Mouse (Mus musculus) liver, adult 2 months (tissue): Measurements from ENCODE around the gene Rbfox3. TPM values are rescaled to one million over a fixed set of nuclear protein-coding genes. Genes with fewer than 3 reads are reported as not detected.

Experiments used
- DNase-seq: peaks from one replicate; pipeline ENCODE4 v3.0.0-alpha.2; 2011; ENCODE audit warnings: low read depth, low spot score; ENCODE audit errors: extremely low read depth
- H3K27ac ChIP-seq: fragments of 200-500 bp; replicated peaks from 2 replicates; pipeline ENCODE4 v1.5.1; 2012; ENCODE audit warnings: low read depth, mild to moderate bottlenecking, control low read depth, inconsistent platforms, low read length; ENCODE audit not compliant: insufficient read depth
- H3K27me3 ChIP-seq: fragments of 200-500 bp; 2 replicates; pipeline ENCODE4 v1.6.1; 2012; ENCODE audit warnings: mild to moderate bottlenecking, moderate library complexity, low read length, inconsistent platforms; ENCODE audit not compliant: control insufficient read depth, insufficient read depth
- H3K36me3 ChIP-seq: fragments of 200-500 bp; 2 replicates; pipeline ENCODE4 v1.6.1; 2012; ENCODE audit warnings: low read length, inconsistent platforms; ENCODE audit not compliant: control insufficient read depth, insufficient read depth
- H3K4me1 ChIP-seq: fragments of 200-500 bp; 2 replicates; pipeline ENCODE4 v1.6.1; 2011; ENCODE audit warnings: low read length; ENCODE audit not compliant: control insufficient read depth, insufficient read depth
- H3K4me3 ChIP-seq: fragments of 200-500 bp; 2 replicates; pipeline ENCODE4 v1.5.1; 2011; ENCODE audit warnings: low read depth, mild to moderate bottlenecking, control low read depth, low read length, moderate library complexity; ENCODE audit not compliant: insufficient read depth
- H3K79me2 ChIP-seq: fragments of 200-500 bp; 2 replicates; pipeline ENCODE4 v1.6.1; 2012; ENCODE audit warnings: inconsistent platforms, mild to moderate bottlenecking, low read length, moderate library complexity; ENCODE audit not compliant: control insufficient read depth, insufficient read depth
- H3K9ac ChIP-seq: fragments of 200-500 bp; 2 replicates; pipeline ENCODE4 v1.6.1; 2012; ENCODE audit warnings: low read depth, mild to moderate bottlenecking, control low read depth, inconsistent platforms, low read length
- CTCF ChIP-seq: fragments of 200-500 bp; IDR thresholded peaks from 2 replicates; pipeline ENCODE4 v1.5.1; 2011; ENCODE audit warnings: low read depth, low read length, control low read depth
- POLR2A ChIP-seq: fragments of 200-500 bp; IDR thresholded peaks from 2 replicates; pipeline ENCODE4 v1.6.1; 2011; ENCODE audit warnings: low read length, control low read depth; ENCODE audit not compliant: insufficient read depth; ENCODE audit errors: extremely low read depth
- WGBS: fragments of 180-500 bp; shearing (Covaris S2); methylation state at CpG from one replicate; pipeline ENCODE4 v1.1.7; 2018; 5-methylcytosine and 5-hydroxymethylcytosine counted together
- polyA plus RNA-seq: library from polyadenylated mRNA; depleted of rRNA; stranded (reverse); fragments of >200 nt; gene quantifications from 2 replicates; pipeline ENCODE4 v1.2.3, GENCODE M21; 2012
- total RNA-seq: library from RNA; depleted of rRNA; stranded (reverse); fragments of >200 nt; gene quantifications from 2 replicates; pipeline ENCODE4 v1.2.3, GENCODE M21; 2014

The Rbfox3 gene
- total and polyA plus RNA-seq, 2 experiments, result 0.28 to 0.44 TPM

- WGBS, result 49% methylated on average over 7 of the region's 7 CpGs
- Histone ChIP-seq H3K36me3 (no peaks in the 10 kb centered on the region), H3K27ac (no peak overlapping the region), H3K4me1 (peaks cover 7% of the 10 kb centered on the region; the same call in 1 of the 2 replicates), H3K9ac (no peak overlapping the region), H3K27me3 (no peaks in the 10 kb centered on the region), H3K79me2 (no peaks in the 10 kb centered on the region), H3K4me3 (no peak overlapping the region)
- no peak for DNase-seq
- TF ChIP-seq POLR2A (no peak), CTCF (no peak)
Observed at GRCm38 (mm10) chr11:118751879-118752616, 159.3 kb downstream of the Rbfox3 start.

- DNase-seq, result no peak
- Histone ChIP-seq H3K27ac (no peak overlapping the region), H3K27me3 (no peaks in the 10 kb centered on the region), H3K4me3 (no peak overlapping the region), H3K9ac (no peak overlapping the region), H3K36me3 (no peaks in the 10 kb centered on the region), H3K79me2 (no peaks in the 10 kb centered on the region), H3K4me1 (peaks cover 7% of the 10 kb centered on the region; the same call in 1 of the 2 replicates)
- TF ChIP-seq CTCF (no peak), POLR2A (no peak)
- 59% methylated on average over 11 of the region's 11 CpGs for WGBS
Observed at GRCm38 (mm10) chr11:118750745-118751330, 160.6 kb downstream of the Rbfox3 start.

GRCm38 (mm10) chr11:118749541-118749940 is 161.9 kb downstream of the Rbfox3 start:
- Histone ChIP-seq H3K4me1 (peaks cover 7% of the 10 kb centered on the region; the same call in 1 of the 2 replicates), H3K9ac (no peak overlapping the region), H3K27ac (no peak overlapping the region), H3K27me3 (no peaks in the 10 kb centered on the region), H3K79me2 (no peaks in the 10 kb centered on the region), H3K36me3 (no peaks in the 10 kb centered on the region), H3K4me3 (no peak overlapping the region)
- no peak for TF ChIP-seq POLR2A
- no peak for TF ChIP-seq CTCF
- WGBS, result 17% methylated on average over 1 of the region's 1 CpGs
- peak; percentile 93 for DNase-seq

GRCm38 (mm10) chr11:118748622-118749021 is 162.8 kb downstream of the Rbfox3 start:
- no peaks in the 10 kb centered on the region for H3K79me2 ChIP-seq
- TF ChIP-seq CTCF (no peak), POLR2A (no peak)
- no peak overlapping the region for H3K4me3 ChIP-seq
- H3K27ac ChIP-seq, result no peak overlapping the region
- H3K4me1 ChIP-seq, result peaks cover 7% of the 10 kb centered on the region; the same call in 1 of the 2 replicates
- peak; percentile 77 for DNase-seq
- no peaks in the 10 kb centered on the region for H3K27me3 ChIP-seq
- H3K9ac ChIP-seq, result no peak overlapping the region
- H3K36me3 ChIP-seq, result no peaks in the 10 kb centered on the region
- WGBS, result 26% methylated on average over 10 of the region's 10 CpGs

- Histone ChIP-seq H3K27me3 (no peaks in the 10 kb centered on the region), H3K79me2 (no peaks in the 10 kb centered on the region), H3K4me1 (peaks cover 7% of the 10 kb centered on the region; the same call in 1 of the 2 replicates), H3K36me3 (no peaks in the 10 kb centered on the region), H3K27ac (no peak overlapping the region), H3K4me3 (no peak overlapping the region), H3K9ac (no peak overlapping the region)
- no peak for TF ChIP-seq POLR2A
- no peak for TF ChIP-seq CTCF
- no peak for DNase-seq
Observed at GRCm38 (mm10) chr11:118745279-118745678, 166.1 kb downstream of the Rbfox3 start.

GRCm38 (mm10) chr11:118744782-118745181 is 166.6 kb downstream of the Rbfox3 start:
- Histone ChIP-seq H3K4me3 (no peak overlapping the region), H3K27ac (no peak overlapping the region), H3K27me3 (no peaks in the 10 kb centered on the region), H3K36me3 (no peaks in the 10 kb centered on the region), H3K4me1 (peaks cover 7% of the 10 kb centered on the region; the same call in 1 of the 2 replicates), H3K9ac (no peak overlapping the region), H3K79me2 (no peaks in the 10 kb centered on the region)
- peak; percentile 27 for DNase-seq
- WGBS, result 3% methylated on average over 15 of the region's 15 CpGs
- TF ChIP-seq POLR2A (no peak), CTCF (no peak)
